Mouse (Mus musculus): Measurements from ENCODE around the gene Pip. TPM values are rescaled to one million over a fixed set of nuclear protein-coding genes. Genes with fewer than 3 reads are reported as not detected.

The Pip gene
- polyA plus RNA-seq (2016; fragmentation: Nextera tagmentation; extraction: Ambion mirVana), result not detected in 2 replicates

DNA sequence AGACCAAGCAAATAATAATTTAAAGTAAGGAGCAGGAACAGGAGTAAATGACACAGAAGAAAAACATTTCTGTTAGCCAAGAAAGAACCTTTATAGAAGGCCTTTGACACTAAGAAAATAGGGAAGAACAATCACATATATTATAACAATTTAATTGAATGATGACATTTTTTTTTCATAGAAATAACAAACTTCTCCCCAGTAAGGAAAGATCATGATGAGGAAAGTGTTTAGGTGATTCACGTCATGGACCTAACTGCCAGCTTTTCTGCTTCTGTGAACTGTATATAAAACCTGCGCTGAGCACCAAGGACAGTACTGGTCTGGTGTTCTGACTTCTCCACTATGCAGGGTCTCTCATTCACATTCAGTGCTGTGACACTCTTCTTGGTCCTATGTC, at the start of gene Pip:
Gene Pip (plus strand): TSS at position 301 of the 400 bp plus-strand sequence.
- DNase-seq (ENCODE audit: low spot score), result no peak
- Histone ChIP-seq H3K27me3 (ENCODE audit: low read depth, poor library complexity, severe bottlenecking) (no peaks in the 10 kb centered on the region), H3K27ac (no peak within 1 kb of the TSS), H3K36me3 (no peaks in the 10 kb centered on the region), H3K4me1 (no peaks in the 10 kb centered on the region), H3K9me3 (replicated peaks) (no peaks in the 10 kb centered on the region), H3K4me3 (no peak within 1 kb of the TSS)
- 90% methylated on average over 2 of the region's 2 CpGs for WGBS

DNA sequence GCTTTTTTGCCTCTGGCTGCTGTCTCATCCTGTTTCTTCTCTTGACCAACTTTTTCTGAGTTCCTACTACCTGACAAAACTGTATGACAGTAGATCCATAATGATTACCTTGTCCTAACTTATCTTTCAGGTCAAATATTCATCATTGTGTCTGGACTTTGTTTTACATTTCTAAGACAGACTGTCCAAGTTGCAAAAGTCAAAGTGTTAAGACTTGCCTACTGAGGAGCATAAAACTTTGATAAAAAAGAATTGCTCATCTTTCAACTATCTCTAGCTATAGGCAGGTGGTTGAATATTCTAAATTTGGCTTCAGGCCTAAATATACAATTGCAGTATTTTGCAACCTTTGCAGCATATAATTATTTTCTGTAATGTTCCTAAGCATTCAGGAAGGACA, 23.2 kb upstream of the Pip start:
- no peak overlapping the region for H3K4me3 ChIP-seq
- H3K27me3 ChIP-seq (ENCODE audit: low read depth, poor library complexity, severe bottlenecking), result no peaks in the 10 kb centered on the region
- no peaks in the 10 kb centered on the region for H3K9me3 ChIP-seq (replicated peaks)
- no peaks in the 10 kb centered on the region for H3K4me1 ChIP-seq
- H3K36me3 ChIP-seq, result no peaks in the 10 kb centered on the region
- DNase-seq (ENCODE audit: low spot score), result no peak
- no peak overlapping the region for H3K27ac ChIP-seq

DNA sequence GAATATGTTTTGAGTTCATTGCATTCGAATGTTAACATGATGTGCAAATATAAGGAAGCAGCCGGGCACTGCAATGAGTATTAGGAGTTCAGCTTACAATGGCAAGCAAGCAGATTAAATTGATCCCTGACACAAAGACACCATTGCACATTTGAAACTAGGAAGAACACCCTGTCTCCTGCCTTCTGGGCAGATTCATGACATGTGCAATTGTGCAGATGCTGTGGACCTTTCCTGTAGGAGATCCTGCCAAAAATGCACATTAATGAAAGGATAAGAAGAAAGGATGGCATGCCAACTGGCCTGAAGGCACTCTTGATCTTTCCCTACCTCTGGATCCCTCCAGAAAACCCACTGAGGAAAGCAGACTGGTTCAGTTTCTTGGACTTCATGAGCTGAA, 17.8 kb upstream of the Pip start:
- no peaks in the 10 kb centered on the region for H3K4me1 ChIP-seq
- DNase-seq (ENCODE audit: low spot score), result no peak
- WGBS, result 90% methylated on average over 2 of the region's 2 CpGs
- H3K36me3 ChIP-seq, result no peaks in the 10 kb centered on the region
- H3K27ac ChIP-seq, result no peak overlapping the region
- H3K4me3 ChIP-seq, result no peak overlapping the region
- no peaks in the 10 kb centered on the region for H3K27me3 ChIP-seq (ENCODE audit: low read depth, poor library complexity, severe bottlenecking)
- no peaks in the 10 kb centered on the region for H3K9me3 ChIP-seq (replicated peaks)

DNA sequence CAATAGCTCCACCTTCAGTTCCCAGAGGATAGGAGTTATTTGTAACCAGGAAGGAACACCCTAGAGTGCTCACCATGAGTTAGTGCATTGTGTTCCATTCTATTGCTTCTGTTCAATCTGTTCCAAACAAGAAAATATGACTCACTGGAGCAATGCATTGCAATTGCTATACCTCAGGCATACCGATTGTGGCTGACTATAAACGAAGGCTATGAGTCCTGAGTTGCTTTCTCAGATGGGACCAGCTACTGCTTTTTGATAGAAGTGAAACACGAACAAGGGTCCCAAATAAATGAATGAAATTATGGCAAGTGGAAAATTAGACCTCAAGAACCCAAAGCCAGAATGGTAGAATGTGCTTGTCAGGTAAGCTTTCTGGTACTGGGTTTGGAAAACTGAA, 5.4 kb downstream of the Pip start, which contains the start of gene Sval2:
Gene Sval2 (plus strand): TSS at position 301 of the 400 bp plus-strand sequence.
- H3K27me3 ChIP-seq (ENCODE audit: low read depth, poor library complexity, severe bottlenecking), result no peaks in the 10 kb centered on the region
- no peaks in the 10 kb centered on the region for H3K36me3 ChIP-seq
- H3K9me3 ChIP-seq (replicated peaks), result no peaks in the 10 kb centered on the region
- DNase-seq (ENCODE audit: low spot score), result no peak
- 87% methylated on average over 3 of the region's 3 CpGs for WGBS
- H3K4me1 ChIP-seq, result no peaks in the 10 kb centered on the region
- H3K27ac ChIP-seq, result no peak within 1 kb of the TSS
- H3K4me3 ChIP-seq, result no peak within 1 kb of the TSS

DNA sequence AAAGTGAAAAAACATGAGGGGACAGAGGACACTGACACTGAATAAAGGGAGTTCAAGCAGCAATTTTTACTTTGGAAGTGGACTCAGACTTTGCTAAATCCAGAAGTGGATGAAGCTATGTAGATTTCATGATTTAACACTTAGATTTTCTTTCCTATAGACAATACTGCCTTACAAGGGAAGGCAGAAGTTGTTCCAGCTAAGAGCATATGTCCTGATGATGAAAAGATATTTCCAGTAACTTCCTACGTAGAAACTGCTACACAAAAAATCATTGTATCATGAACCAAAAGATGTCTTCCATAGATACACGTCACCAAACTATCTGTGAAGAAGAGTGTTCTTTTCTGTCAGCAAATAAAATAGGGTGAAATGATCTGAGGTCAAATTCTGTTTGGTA, 16.7 kb downstream of the Pip start:
- DNase-seq (ENCODE audit: low spot score), result no peak
- Histone ChIP-seq H3K36me3 (no peaks in the 10 kb centered on the region), H3K27me3 (ENCODE audit: low read depth, poor library complexity, severe bottlenecking) (no peaks in the 10 kb centered on the region), H3K4me1 (no peaks in the 10 kb centered on the region), H3K9me3 (replicated peaks) (no peaks in the 10 kb centered on the region), H3K27ac (no peak overlapping the region), H3K4me3 (no peak overlapping the region)
- WGBS, result 81% methylated on average over 2 of the region's 2 CpGs

Other genes starting within 250 kb of the Pip start
- 15.1 and 19.1 TPM in 2 replicates for gene Ephb6, start 242.1 kb upstream of the Pip start, polyA plus RNA-seq (2016; fragmentation: Nextera tagmentation; extraction: Ambion mirVana)
- gene Trpv6, start 211.1 kb upstream of the Pip start, polyA plus RNA-seq (2016; fragmentation: Nextera tagmentation; extraction: Ambion mirVana), result 0.21 and 0.31 TPM in 2 replicates
- gene Trpv5, start 166.8 kb upstream of the Pip start, polyA plus RNA-seq (2016; fragmentation: Nextera tagmentation; extraction: Ambion mirVana), result not detected in 2 replicates
- gene Llcfc1, start 163.1 kb upstream of the Pip start, polyA plus RNA-seq (2016; fragmentation: Nextera tagmentation; extraction: Ambion mirVana), result not detected in 2 replicates
- 7.0 TPM in 2 replicates for gene Kel, start 143.2 kb upstream of the Pip start, polyA plus RNA-seq (2016; fragmentation: Nextera tagmentation; extraction: Ambion mirVana)
- not detected in 2 replicates for gene Olfr459, start 72.4 kb upstream of the Pip start, polyA plus RNA-seq (2016; fragmentation: Nextera tagmentation; extraction: Ambion mirVana)
- gene Sval2, start 5.5 kb downstream of the Pip start, polyA plus RNA-seq (2016; fragmentation: Nextera tagmentation; extraction: Ambion mirVana), result not detected in 2 replicates
- gene Sval1, start 104.1 kb downstream of the Pip start, polyA plus RNA-seq (2016; fragmentation: Nextera tagmentation; extraction: Ambion mirVana), result not detected in 2 replicates
- gene Sval3, start 120.6 kb downstream of the Pip start, polyA plus RNA-seq (2016; fragmentation: Nextera tagmentation; extraction: Ambion mirVana), result not detected in 2 replicates
- gene Sva, start 190.9 kb downstream of the Pip start, polyA plus RNA-seq (2016; fragmentation: Nextera tagmentation; extraction: Ambion mirVana), result not detected in 2 replicates